Mouse (Mus musculus) limb, embryonic 14.5 days (tissue): ENCODE data around the gene Ccdc181. TPM values are rescaled to one million over a fixed set of nuclear protein-coding genes. Genes with fewer than 3 reads are reported as not detected.

ENCODE experiments used
- ATAC-seq: fragments of 200-750 bp; cut with Nextera tagmentation; 2 replicates; pipeline ENCODE4 v1.8.0; 2017; ENCODE audit warnings: low read depth, moderate number of reproducible peaks, moderate TSS enrichment; ENCODE audit not compliant: low FRiP score
- DNase-seq: peaks from one replicate; pipeline ENCODE4 v3.0.0-alpha.2; 2015; ENCODE audit warnings: low spot score
- H3K27ac ChIP-seq: fragments of 300-500 bp; sonication (generic); replicated peaks from 2 replicates; pipeline ENCODE4 v1.5.1; 2014; ENCODE audit warnings: low read depth, mild to moderate bottlenecking, low read length, moderate library complexity, mixed read lengths
- H3K27me3 ChIP-seq: fragments of 300-500 bp; sonication (generic); 2 replicates; pipeline ENCODE4 v1.6.1; 2014; ENCODE audit warnings: low read length, mixed read lengths; ENCODE audit not compliant: control insufficient read depth, insufficient read depth
- H3K36me3 ChIP-seq: fragments of 300-500 bp; sonication (generic); 2 replicates; pipeline ENCODE4 v1.6.1; 2014; ENCODE audit warnings: mild to moderate bottlenecking, low read length, moderate library complexity, mixed read lengths; ENCODE audit not compliant: control insufficient read depth, insufficient read depth
- H3K4me1 ChIP-seq: fragments of 300-500 bp; sonication (generic); 2 replicates; pipeline ENCODE4 v1.6.1; 2014; ENCODE audit warnings: antibody characterized with exemption, low read length, mixed read lengths; ENCODE audit not compliant: control insufficient read depth, insufficient read depth
- H3K4me2 ChIP-seq: fragments of 300-500 bp; sonication (generic); replicated peaks from 2 replicates; pipeline ENCODE4 v1.6.1; 2014; ENCODE audit warnings: low read depth, mild to moderate bottlenecking, low read length, moderate library complexity; ENCODE audit not compliant: severe bottlenecking
- H3K4me3 ChIP-seq: fragments of 300-500 bp; sonication (generic); replicated peaks from 2 replicates; pipeline ENCODE4 v1.5.1; 2014; ENCODE audit warnings: low read length
- H3K9ac ChIP-seq: fragments of 300-500 bp; sonication (generic); 2 replicates; pipeline ENCODE4 v1.6.1; 2014; ENCODE audit warnings: mild to moderate bottlenecking, low read depth, low read length, moderate library complexity; ENCODE audit not compliant: severe bottlenecking
- H3K9me3 ChIP-seq: fragments of 300-500 bp; sonication (generic); 2 replicates; pipeline ENCODE4 v1.6.1; 2016; ENCODE audit warnings: low read length; ENCODE audit not compliant: control insufficient read depth
- POLR2A ChIP-seq: fragments of 200-500 bp; IDR thresholded peaks from 2 replicates; pipeline ENCODE4 v1.8.0; 2012; ENCODE audit warnings: inconsistent platforms, mild to moderate bottlenecking, moderate library complexity, borderline replicate concordance; ENCODE audit not compliant: insufficient read depth, insufficient read length; ENCODE audit errors: extremely low read depth
- WGBS: fragments of 180-500 bp; shearing (Covaris S2); extraction: QIAGEN DNeasy Blood & Tissue Kit; methylation state at CpG from one replicate; pipeline ENCODE4 v1.1.7; 2014; 5-methylcytosine and 5-hydroxymethylcytosine counted together
- polyA plus RNA-seq, 2 experiments: library from polyadenylated mRNA; depleted of rRNA in 1 of 2; stranded (reverse) in 1 of 2; unstranded in 1 of 2; fragments of >200 nt; fragmentation: Nextera tagmentation in 1 of 2; extraction: Ambion mirVana in 1 of 2; gene quantifications; 2 replicates each; pipeline versions ENCODE4 v1.2.1 to v1.2.3; 2012 to 2014

The Ccdc181 gene
- polyA plus RNA-seq, 2 experiments: 4.1 to 5.9 TPM

DNA sequence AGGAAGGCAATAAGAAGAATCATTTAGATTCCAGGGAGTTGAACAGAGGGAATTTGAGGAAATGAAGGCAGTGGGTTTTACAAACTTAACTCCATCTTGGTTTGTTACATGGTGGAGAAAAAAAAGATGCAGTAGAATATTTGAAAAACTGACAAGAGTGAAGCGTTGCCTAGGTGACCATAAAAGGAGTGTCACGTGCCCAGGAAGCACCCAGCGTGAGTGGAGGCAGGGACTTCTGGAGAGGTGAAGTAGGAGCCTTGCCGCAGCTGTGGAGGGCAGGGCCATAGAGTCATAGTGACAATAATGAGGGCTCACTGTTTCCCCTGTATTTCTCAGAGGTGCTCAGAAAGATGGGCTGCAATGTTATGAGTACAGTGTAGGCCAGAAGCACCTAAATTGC lies 3.9 kb downstream of the Ccdc181 start:
- no peak for ATAC-seq
- no peaks in the 10 kb centered on the region for H3K4me1 ChIP-seq
- no peak for TF ChIP-seq POLR2A

GRCm38 (mm10) chr1:164284007-164284406 lies 8.6 kb downstream of the Ccdc181 start:
- ATAC-seq (no peak), DNase-seq (no peak)
- no peak overlapping the region for H3K4me2 ChIP-seq
- no peak overlapping the region for H3K27ac ChIP-seq
- no peak overlapping the region for H3K9ac ChIP-seq
- H3K36me3 ChIP-seq: no peaks in the 10 kb centered on the region; the same call in 1 of the 2 replicates
- H3K9me3 ChIP-seq: no peaks in the 10 kb centered on the region
- no peaks in the 10 kb centered on the region for H3K4me1 ChIP-seq
- H3K27me3 ChIP-seq: no peaks in the 10 kb centered on the region
- no peak overlapping the region for H3K4me3 ChIP-seq
- WGBS: 96% methylated on average over 3 of the region's 3 CpGs
- no peak for TF ChIP-seq POLR2A

More for the DNA sequence above, 3.9 kb downstream of the Ccdc181 start:
- H3K36me3 ChIP-seq: no peaks in the 10 kb centered on the region; the same call in 1 of the 2 replicates
- WGBS: 72% methylated on average over 4 of the region's 4 CpGs
- H3K9me3 ChIP-seq: no peaks in the 10 kb centered on the region
- no peak overlapping the region for H3K27ac ChIP-seq
- no peak for DNase-seq
- no peak overlapping the region for H3K4me2 ChIP-seq
- no peak overlapping the region for H3K9ac ChIP-seq
- H3K27me3 ChIP-seq: no peaks in the 10 kb centered on the region
- no peak overlapping the region for H3K4me3 ChIP-seq

DNA sequence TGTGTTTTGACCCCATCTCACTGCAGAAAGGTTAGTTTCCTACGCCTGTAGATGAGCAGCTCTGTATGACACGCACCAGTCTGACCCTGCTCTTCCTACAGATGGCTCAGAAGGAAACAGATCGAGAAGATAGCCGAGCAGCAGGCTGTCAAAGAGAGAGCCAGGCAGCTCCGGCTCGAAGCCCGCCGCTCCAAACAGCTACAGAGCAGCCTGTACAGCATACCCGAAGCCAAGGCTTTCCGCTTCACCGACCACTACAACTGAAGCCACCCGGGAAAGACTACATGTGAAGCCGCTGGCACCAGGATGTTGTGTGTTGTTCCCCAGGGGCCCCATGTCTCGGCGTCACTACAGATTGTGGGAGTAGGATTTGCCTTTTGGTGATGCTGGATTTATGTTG lies 12.0 kb downstream of the Ccdc181 start:
- 70% methylated on average over 15 of the region's 15 CpGs for WGBS
- ATAC-seq: no peak
- no peak for TF ChIP-seq POLR2A

DNA sequence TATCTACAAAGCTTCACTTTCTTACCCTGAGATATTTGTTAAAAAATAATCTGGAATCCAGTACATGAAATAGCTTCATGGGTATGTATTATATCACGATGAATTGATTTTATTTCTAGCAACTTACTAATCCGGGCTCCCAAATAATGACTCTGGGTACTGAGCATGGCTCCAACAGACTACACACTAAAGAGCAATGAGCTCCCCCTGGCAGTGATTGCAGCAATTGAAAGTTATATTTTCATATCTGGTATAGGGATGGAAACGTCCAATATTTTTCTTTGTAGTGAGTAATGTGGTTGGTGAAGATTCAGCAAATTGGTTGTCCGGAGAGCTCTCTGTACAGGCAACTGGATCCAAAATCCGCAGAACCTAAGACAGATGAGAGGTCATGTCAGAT lies 16.7 kb downstream of the Ccdc181 start:
- Histone ChIP-seq H3K4me1 (no peaks in the 10 kb centered on the region), H3K27me3 (no peaks in the 10 kb centered on the region), H3K4me3 (no peak overlapping the region), H3K27ac (no peak overlapping the region), H3K9me3 (no peaks in the 10 kb centered on the region), H3K9ac (no peak overlapping the region), H3K36me3 (peaks cover 51% of the 10 kb centered on the region), H3K4me2 (no peak overlapping the region)
- no peak for DNase-seq
- WGBS: 89% methylated on average over 5 of the region's 5 CpGs
- no peak for TF ChIP-seq POLR2A
- no peak for ATAC-seq

More for the DNA sequence above, 12.0 kb downstream of the Ccdc181 start:
- Histone ChIP-seq H3K27me3 (no peaks in the 10 kb centered on the region), H3K4me3 (no peak overlapping the region), H3K9ac (no peak overlapping the region), H3K4me1 (no peaks in the 10 kb centered on the region), H3K4me2 (no peak overlapping the region), H3K36me3 (peaks cover 22% of the 10 kb centered on the region), H3K9me3 (no peaks in the 10 kb centered on the region), H3K27ac (no peak overlapping the region)
- no peak for DNase-seq

DNA sequence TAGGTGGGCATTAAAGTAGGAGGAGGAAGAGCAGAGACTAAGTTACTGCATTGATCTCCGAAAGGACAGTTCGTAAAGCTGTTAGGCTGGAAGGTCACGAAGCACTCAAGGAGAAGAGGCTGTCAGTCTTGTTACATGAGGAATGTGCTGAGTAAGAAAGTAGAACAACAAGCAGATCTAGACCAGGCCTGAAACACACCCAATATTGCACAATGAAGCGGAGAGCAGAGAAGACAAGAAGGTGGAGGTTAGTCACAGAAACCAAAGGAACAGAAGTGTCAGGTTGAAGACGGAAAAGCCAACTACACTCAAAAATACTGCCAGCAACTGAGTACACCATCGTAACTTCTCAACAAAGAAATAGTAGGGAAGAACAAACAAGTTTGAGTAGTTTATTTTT lies 18.7 kb downstream of the Ccdc181 start:
- DNase-seq (no peak), ATAC-seq (no peak)
- WGBS: 90% methylated on average over 6 of the region's 6 CpGs
- Histone ChIP-seq H3K4me2 (no peak overlapping the region), H3K27ac (no peak overlapping the region), H3K9me3 (no peaks in the 10 kb centered on the region), H3K4me1 (no peaks in the 10 kb centered on the region), H3K36me3 (peaks cover 69% of the 10 kb centered on the region), H3K4me3 (no peak overlapping the region), H3K27me3 (no peaks in the 10 kb centered on the region), H3K9ac (no peak overlapping the region)
- TF ChIP-seq POLR2A: no peak

DNA sequence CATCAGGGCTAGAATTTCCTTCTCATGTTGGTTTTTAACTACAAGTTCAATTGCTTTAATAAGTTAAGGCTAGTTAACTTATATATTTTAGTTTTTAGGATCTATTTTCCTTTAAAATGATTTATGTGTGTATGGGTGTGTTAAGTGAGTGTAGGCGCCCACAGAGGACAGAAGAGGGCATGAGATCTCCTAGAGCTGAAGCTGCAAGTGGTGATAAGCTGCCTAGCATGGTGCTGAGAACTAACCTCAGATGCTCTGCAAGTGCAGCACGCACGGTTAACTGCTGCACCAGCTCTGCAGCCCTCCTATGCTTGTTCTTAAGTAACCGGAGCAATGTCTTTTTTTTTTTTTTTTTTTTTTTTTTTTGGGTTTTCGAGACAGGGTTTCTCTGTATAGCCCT lies 21.1 kb downstream of the Ccdc181 start:
- H3K36me3 ChIP-seq: peaks cover 75% of the 10 kb centered on the region
- no peaks in the 10 kb centered on the region for H3K9me3 ChIP-seq
- no peaks in the 10 kb centered on the region for H3K4me1 ChIP-seq
- H3K4me2 ChIP-seq: no peak overlapping the region
- ATAC-seq (no peak), DNase-seq (no peak)
- WGBS: 90% methylated on average over 4 of the region's 5 CpGs
- H3K9ac ChIP-seq: no peak overlapping the region
- H3K27ac ChIP-seq: no peak overlapping the region
- no peak overlapping the region for H3K4me3 ChIP-seq
- no peaks in the 10 kb centered on the region for H3K27me3 ChIP-seq
- no peak for TF ChIP-seq POLR2A
